Mouse (Mus musculus) Patski (cell line): ENCODE measurements around the gene Ergic1. TPM values are rescaled to one million over a fixed set of nuclear protein-coding genes. Genes with fewer than 3 reads are reported as not detected.

Source experiments
- ATAC-seq: fragments of 100-300 bp; one replicate; pipeline ENCODE4 v1.8.0; 2021
- CTCF ChIA-PET: fragments of 350-600 bp; sonication (Branson Sonifier 250); formaldehyde crosslinking; loops from one replicate; lab custom pipeline; 2022; ENCODE audit warnings: inconsistent platforms; lab: Charles Lee
- POLR2A ChIA-PET: fragments of 350-600 bp; sonication (Branson Sonifier 250); formaldehyde crosslinking; loops from one replicate; lab custom pipeline; 2022; ENCODE audit warnings: antibody characterized with exemption, inconsistent platforms; lab: Charles Lee
- DNase-seq: peaks from one replicate; pipeline ENCODE4 v3.0.0-alpha.2; 2011; ENCODE audit warnings: low read depth, low spot score
- H3K27me3 ChIP-seq: fragments of 371-371 bp; one replicate; pipeline ENCODE4 v1.5.1; 2021
- CTCF ChIP-seq: fragments of 100-300 bp; IDR thresholded peaks from one replicate; pipeline ENCODE4 v1.5.1; 2021
- in situ Hi-C: fragments of 300-500 bp; cut with MboI; formaldehyde crosslinking; loops from 3 replicates; pipeline ENCODE4 v1.11.1; 2018; ENCODE audit warnings: low pct_unique_long_range_greater_than_20kb, mixed read lengths
- polyA plus RNA-seq: library from polyadenylated mRNA; unstranded; gene quantifications from one replicate; pipeline ENCODE4 v1.2.3, GENCODE M21; 2021

Gene Ergic1
- polyA plus RNA-seq, 1 experiment from 2014 or later: 287 TPM

- H3K27me3 ChIP-seq: no peaks in the 10 kb centered on the region
- in situ Hi-C loops: loop anchor here (10.0 kb wide), 1 partner anchor 317 kb away; no protein-coding TSS in a partner anchor
- ATAC-seq (peak; percentile 42), DNase-seq (peak; percentile 47)
- CTCF ChIA-PET: interaction anchor here (1.3 kb wide), 1 partner anchor 11 kb away, joined by 3 read pairs; no protein-coding TSS in a partner anchor
- TF ChIP-seq CTCF: no peak
- POLR2A ChIA-PET: interaction anchor here (0.8 to 1.0 kb wide), 2 partner anchors 10 to 126 kb away, joined by 4 to 5 read pairs; no protein-coding TSS in a partner anchor
Measured at GRCm38 (mm10) chr17:26631811-26632327, 70.6 kb downstream of the Ergic1 start.

GRCm38 (mm10) chr17:26633186-26633585 lies 71.9 kb downstream of the Ergic1 start:
- CTCF ChIA-PET: interaction anchor here (1.1 kb wide), 1 partner anchor 170 kb away, joined by 3 read pairs; no protein-coding TSS in a partner anchor

GRCm38 (mm10) chr17:26633926-26634325 lies 72.6 kb downstream of the Ergic1 start:
- DNase-seq: no peak
- in situ Hi-C loops: loop anchor here (10.0 kb wide), 1 partner anchor 319 kb away; no protein-coding TSS in a partner anchor
- ChIA-PET POLR2A (interaction anchor here (1.1 kb wide), 1 partner anchor 13 kb away, joined by 4 read pairs; no protein-coding TSS in a partner anchor), CTCF (interaction anchor here (1.1 kb wide), 1 partner anchor 13 kb away, joined by 5 read pairs; no protein-coding TSS in a partner anchor)
- TF ChIP-seq CTCF: no peak
- no peak for ATAC-seq
- H3K27me3 ChIP-seq: no peaks in the 10 kb centered on the region

More at GRCm38 (mm10) chr17:26633186-26633585, 71.9 kb downstream of the Ergic1 start:
- in situ Hi-C loops: loop anchor here (10.0 kb wide), 1 partner anchor 318 kb away; no protein-coding TSS in a partner anchor
- DNase-seq (no peak), ATAC-seq (no peak)
- POLR2A ChIA-PET: interaction anchor here (0.7 kb wide), 1 partner anchor 131 kb away, joined by 3 read pairs; no protein-coding TSS in a partner anchor
- no peak for TF ChIP-seq CTCF
- no peaks in the 10 kb centered on the region for H3K27me3 ChIP-seq

- ATAC-seq: no peak
- H3K27me3 ChIP-seq: no peaks in the 10 kb centered on the region
- CTCF ChIA-PET: interaction anchor here (0.8 to 1.1 kb wide), 2 partner anchors 13 to 127 kb away, joined by 3 to 5 read pairs; no protein-coding TSS in a partner anchor
- in situ Hi-C loops: loop anchor here (10.0 kb wide), 1 partner anchor 320 kb away; no protein-coding TSS in a partner anchor
- DNase-seq: no peak
- POLR2A ChIA-PET: interaction anchor here (1.1 kb wide), 1 partner anchor 13 kb away, joined by 4 read pairs; no protein-coding TSS in a partner anchor
- TF ChIP-seq CTCF: no peak
Measured at GRCm38 (mm10) chr17:26634539-26634938, 73.2 kb downstream of the Ergic1 start.

- in situ Hi-C loops: loop anchor here (5.0 to 10.0 kb wide), 3 partner anchors 129 to 321 kb away; no protein-coding TSS in a partner anchor
- ATAC-seq (no peak), DNase-seq (no peak)
- TF ChIP-seq CTCF: no peak
- no peaks in the 10 kb centered on the region for H3K27me3 ChIP-seq
- POLR2A ChIA-PET: interaction anchor here (0.7 to 2.5 kb wide), 2 partner anchors 14 to 129 kb away, joined by 3 to 13 read pairs; no protein-coding TSS in a partner anchor
- CTCF ChIA-PET: no interaction called here
Measured at GRCm38 (mm10) chr17:26635951-26636350, 74.7 kb downstream of the Ergic1 start.

- no peaks in the 10 kb centered on the region for H3K27me3 ChIP-seq
- CTCF ChIA-PET: interaction anchor here (0.9 to 1.4 kb wide), 3 partner anchors 129 to 176 kb away, joined by 3 to 4 read pairs (median 4); no protein-coding TSS in a partner anchor
- no peak for TF ChIP-seq CTCF
- POLR2A ChIA-PET: interaction anchor here (2.5 kb wide), 1 partner anchor 131 kb away, joined by 13 read pairs; no protein-coding TSS in a partner anchor
- ATAC-seq (no peak), DNase-seq (no peak)
- in situ Hi-C loops: loop anchor here (5.0 to 10.0 kb wide), 3 partner anchors 131 to 323 kb away; no protein-coding TSS in a partner anchor
Measured at GRCm38 (mm10) chr17:26637851-26638250, 76.6 kb downstream of the Ergic1 start.

GRCm38 (mm10) chr17:26638655-26639054 lies 77.4 kb downstream of the Ergic1 start:
- no peaks in the 10 kb centered on the region for H3K27me3 ChIP-seq
- no peak for ATAC-seq
- no peak for TF ChIP-seq CTCF
- no peak for DNase-seq
- POLR2A ChIA-PET: no interaction called here
- CTCF ChIA-PET: interaction anchor here (1.0 kb wide), 2 partner anchors 11 to 172 kb away, joined by 3 read pairs; no protein-coding TSS in a partner anchor
- in situ Hi-C loops: loop anchor here (5.0 to 10.0 kb wide), 3 partner anchors 131 to 324 kb away; no protein-coding TSS in a partner anchor

GRCm38 (mm10) chr17:26639791-26640190 lies 78.5 kb downstream of the Ergic1 start:
- TF ChIP-seq CTCF: no peak
- ChIA-PET CTCF (interaction anchor here (1.0 to 1.9 kb wide), 2 partner anchors 55 to 174 kb away, joined by 3 to 4 read pairs; no protein-coding TSS in a partner anchor), POLR2A (interaction anchor here (0.6 to 1.3 kb wide), 4 partner anchors 25 to 174 kb away, joined by 3 to 4 read pairs (median 3); no protein-coding TSS in a partner anchor)
- no peaks in the 10 kb centered on the region for H3K27me3 ChIP-seq
- in situ Hi-C loops: loop anchor here (5.0 to 10.0 kb wide), 3 partner anchors 132 to 325 kb away; no protein-coding TSS in a partner anchor
- ATAC-seq (no peak), DNase-seq (no peak)

GRCm38 (mm10) chr17:26640286-26640740 lies 79.0 kb downstream of the Ergic1 start:
- no peak for ATAC-seq
- no peak for TF ChIP-seq CTCF
- CTCF ChIA-PET: interaction anchor here (1.9 kb wide), 1 partner anchor 56 kb away, joined by 4 read pairs; no protein-coding TSS in a partner anchor
- POLR2A ChIA-PET: interaction anchor here (0.8 to 1.3 kb wide), 3 partner anchors 26 to 175 kb away, joined by 3 to 4 read pairs (median 3); no protein-coding TSS in a partner anchor
- no peaks in the 10 kb centered on the region for H3K27me3 ChIP-seq
- no peak for DNase-seq
- in situ Hi-C loops: no loop called here

- no peak for DNase-seq
- TF ChIP-seq CTCF: no peak
- no peak for ATAC-seq
- H3K27me3 ChIP-seq: no peaks in the 10 kb centered on the region
- in situ Hi-C loops: no loop called here
- ChIA-PET POLR2A (no interaction called here), CTCF (interaction anchor here (1.1 kb wide), 1 partner anchor 180 kb away, joined by 4 read pairs; no protein-coding TSS in a partner anchor)
Measured at GRCm38 (mm10) chr17:26643456-26643855, 82.2 kb downstream of the Ergic1 start.
